In genomic region chr8:70285304-70285703, GRCm38 (mm10) we compare ENCODE assay signal across 18 mouse cellular contexts. TPM values are rescaled to one million over a fixed set of nuclear protein-coding genes. Genes with fewer than 3 reads are reported as not detected.
"Had no signal": no experiment of that assay in that cellular context is flagged by ENCODE, and none has a peak within 500 bp of the region (broad histone marks: within the 10 kb centered on the region; RNA-seq: fewer than 3 reads in every experiment).

No protein-coding gene starts in this region.

- DNase-seq: lung, adult 18-20 months; lung, embryonic 14.5 days; lung, postnatal 10 days; lung, postnatal 4 days; retina, postnatal 1 day; right cerebral cortex, adult 18-20 months; right cerebral cortex, postnatal 25 days; right cerebral cortex, postnatal 4 days; spleen, adult 18-20 months; thymus, adult 18-20 months; thymus, postnatal 14 days; thymus, postnatal 36 days had no signal

- H3K4me3 ChIP-seq: midbrain, embryonic 13.5 days; myocyte; neural tube, embryonic 13.5 days; neural tube, embryonic 15.5 days had no signal

- H3K9ac ChIP-seq: lung, embryonic 14.5 days; midbrain, embryonic 13.5 days; neural tube, embryonic 13.5 days; neural tube, embryonic 15.5 days had no signal

- ATAC-seq: midbrain, embryonic 13.5 days; midbrain, embryonic 16.5 days had no signal

- H3K27me3 ChIP-seq: midbrain, embryonic 13.5 days; neural tube, embryonic 13.5 days; neural tube, embryonic 15.5 days had no signal

- H3K27ac ChIP-seq: midbrain, embryonic 13.5 days; neural tube, embryonic 13.5 days; neural tube, embryonic 15.5 days had no signal

- H3K9me3 ChIP-seq: midbrain, embryonic 13.5 days; neural tube, embryonic 13.5 days; neural tube, embryonic 15.5 days had no signal

- H3K4me2 ChIP-seq: midbrain, embryonic 13.5 days; neural tube, embryonic 13.5 days had no signal

RNA-seq across cellular contexts. Expression of gene Gdf1, which starts 44.3 kb away (rescaled TPM):
- polyA plus RNA-seq: thymus, postnatal 0 days had no signal
